Mouse (Mus musculus): ENCODE data around the gene Ptov1. TPM values are rescaled to one million over a fixed set of nuclear protein-coding genes. Genes with fewer than 3 reads are reported as not detected.
A peak's percentile ranks its signal among the peaks of the same experiment; 100 is the strongest.

The Ptov1 gene
- polyA plus RNA-seq, 2 experiments: 471 to 751 TPM

- Histone ChIP-seq H3K4me1 (ENCODE audit: control insufficient read depth, insufficient read depth, low read length) (peaks cover 29% of the 10 kb centered on the region), H3K36me3 (ENCODE audit: control insufficient read depth, insufficient read depth, low read length) (peaks cover 13% of the 10 kb centered on the region; the same call in 1 of the 2 replicates), H3K4me2 (replicated peaks; ENCODE audit: low read depth, low read length, severe bottlenecking) (peak overlapping the region; percentile 74), H3K27me3 (ENCODE audit: control insufficient read depth, insufficient read depth, low read length) (no peaks in the 10 kb centered on the region), H3K9me3 (ENCODE audit: control insufficient read depth, low read length) (no peaks in the 10 kb centered on the region), H3K27ac (replicated peaks; ENCODE audit: low read depth, low read length) (0 out of 2 replicates have a peak overlapping the region, but pooled peaks have one; percentile 13), H3K9ac (ENCODE audit: low read depth, low read length, severe bottlenecking) (peak overlapping the region; percentile 98), H3K4me3 (replicated peaks; ENCODE audit: low read length) (peak overlapping the region; percentile 87)
- ATAC-seq (ENCODE audit: low FRiP score, low read depth) (no peak), DNase-seq (ENCODE audit: low spot score) (no peak)
- 36% methylated on average over 6 of the region's 6 CpGs for WGBS
- no peak for TF ChIP-seq POLR2A (IDR thresholded peaks at IDR 0.05; ENCODE audit: borderline replicate concordance, extremely low read depth, insufficient read depth, insufficient read length)
Observed at GRCm38 (mm10) chr7:44818751-44819235, 50.8 kb downstream of the Ptov1 start.

- no peak for ATAC-seq (ENCODE audit: low FRiP score, low read depth)
- Histone ChIP-seq H3K27me3 (ENCODE audit: control insufficient read depth, insufficient read depth, low read length) (no peaks in the 10 kb centered on the region), H3K4me2 (replicated peaks; ENCODE audit: low read depth, low read length, severe bottlenecking) (peak overlapping the region; percentile 74), H3K36me3 (ENCODE audit: control insufficient read depth, insufficient read depth, low read length) (peaks cover 17% of the 10 kb centered on the region; the same call in 1 of the 2 replicates), H3K27ac (replicated peaks; ENCODE audit: low read depth, low read length) (no peak overlapping the region), H3K4me3 (replicated peaks; ENCODE audit: low read length) (peak overlapping the region; percentile 87), H3K4me1 (ENCODE audit: control insufficient read depth, insufficient read depth, low read length) (peaks cover 29% of the 10 kb centered on the region), H3K9ac (ENCODE audit: low read depth, low read length, severe bottlenecking) (peak overlapping the region; percentile 98), H3K9me3 (ENCODE audit: control insufficient read depth, low read length) (no peaks in the 10 kb centered on the region)
- no peak for DNase-seq (ENCODE audit: low spot score)
- 43% methylated on average over 2 of the region's 2 CpGs for WGBS
- TF ChIP-seq POLR2A (IDR thresholded peaks at IDR 0.05; ENCODE audit: borderline replicate concordance, extremely low read depth, insufficient read depth, insufficient read length): no peak
Observed at GRCm38 (mm10) chr7:44818164-44818563, 51.4 kb downstream of the Ptov1 start.

- DNase-seq (ENCODE audit: low spot score): no peak
- peaks cover 29% of the 10 kb centered on the region for H3K4me1 ChIP-seq (ENCODE audit: control insufficient read depth, insufficient read depth, low read length)
- no peak for ATAC-seq (ENCODE audit: low FRiP score, low read depth)
- no peak for TF ChIP-seq POLR2A (IDR thresholded peaks at IDR 0.05; ENCODE audit: borderline replicate concordance, extremely low read depth, insufficient read depth, insufficient read length)
- H3K4me2 ChIP-seq (replicated peaks; ENCODE audit: low read depth, low read length, severe bottlenecking): peak overlapping the region; percentile 74
- peak overlapping the region; percentile 87 for H3K4me3 ChIP-seq (replicated peaks; ENCODE audit: low read length)
- 29% methylated on average over 3 of the region's 3 CpGs for WGBS
- no peak overlapping the region for H3K27ac ChIP-seq (replicated peaks; ENCODE audit: low read depth, low read length)
- no peaks in the 10 kb centered on the region for H3K9me3 ChIP-seq (ENCODE audit: control insufficient read depth, low read length)
- no peaks in the 10 kb centered on the region for H3K27me3 ChIP-seq (ENCODE audit: control insufficient read depth, insufficient read depth, low read length)
- H3K36me3 ChIP-seq (ENCODE audit: control insufficient read depth, insufficient read depth, low read length): peaks cover 18% of the 10 kb centered on the region; the same call in 1 of the 2 replicates
- H3K9ac ChIP-seq (ENCODE audit: low read depth, low read length, severe bottlenecking): peak overlapping the region; percentile 98
Observed at GRCm38 (mm10) chr7:44817441-44817840, 52.1 kb downstream of the Ptov1 start.

GRCm38 (mm10) chr7:44816470-44817021, 53.0 kb downstream of the Ptov1 start, which contains the start of gene Atf5:
Gene Atf5 (minus strand): TSS chr7:44816658.
- no peak for TF ChIP-seq POLR2A (IDR thresholded peaks at IDR 0.05; ENCODE audit: borderline replicate concordance, extremely low read depth, insufficient read depth, insufficient read length)
- peak; percentile 45 for ATAC-seq (ENCODE audit: low FRiP score, low read depth)
- WGBS: 1% methylated on average over 51 of the region's 57 CpGs

GRCm38 (mm10) chr7:44815721-44816469, 53.7 kb downstream of the Ptov1 start, which contains the start of the genes Nup62 and Il4i1:
Gene Nup62 (plus strand): TSS chr7:44816088.
Gene Il4i1 (plus strand): TSS chr7:44816387.
- peak within 1 kb of the TSS; percentile 98 for H3K9ac ChIP-seq (ENCODE audit: low read depth, low read length, severe bottlenecking)
- H3K4me3 ChIP-seq (replicated peaks; ENCODE audit: low read length): peak within 1 kb of the TSS; percentile 87
- H3K27me3 ChIP-seq (ENCODE audit: control insufficient read depth, insufficient read depth, low read length): no peaks in the 10 kb centered on the region
- H3K9me3 ChIP-seq (ENCODE audit: control insufficient read depth, low read length): no peaks in the 10 kb centered on the region
- H3K27ac ChIP-seq (replicated peaks; ENCODE audit: low read depth, low read length): peak within 1 kb of the TSS; percentile 95
- H3K36me3 ChIP-seq (ENCODE audit: control insufficient read depth, insufficient read depth, low read length): peaks cover 21% of the 10 kb centered on the region; the same call in 1 of the 2 replicates
- H3K4me1 ChIP-seq (ENCODE audit: control insufficient read depth, insufficient read depth, low read length): peaks cover 29% of the 10 kb centered on the region
- peak; percentile 60; the same call in 1 of the 2 replicates for TF ChIP-seq POLR2A (IDR thresholded peaks at IDR 0.05; ENCODE audit: borderline replicate concordance, extremely low read depth, insufficient read depth, insufficient read length)
- DNase-seq (ENCODE audit: low spot score) (peak; percentile 99), ATAC-seq (ENCODE audit: low FRiP score, low read depth) (peak; percentile 94)
- H3K4me2 ChIP-seq (replicated peaks; ENCODE audit: low read depth, low read length, severe bottlenecking): peak within 1 kb of the TSS; percentile 74
- 0% methylated on average over 52 of the region's 62 CpGs for WGBS

More at GRCm38 (mm10) chr7:44816470-44817021, 53.0 kb downstream of the Ptov1 start, which contains the start of gene Atf5:
- H3K27me3 ChIP-seq (ENCODE audit: control insufficient read depth, insufficient read depth, low read length): no peaks in the 10 kb centered on the region
- peak; percentile 60 for DNase-seq (ENCODE audit: low spot score)
- peak within 1 kb of the TSS; percentile 95 for H3K27ac ChIP-seq (replicated peaks; ENCODE audit: low read depth, low read length)
- no peaks in the 10 kb centered on the region for H3K9me3 ChIP-seq (ENCODE audit: control insufficient read depth, low read length)
- H3K4me3 ChIP-seq (replicated peaks; ENCODE audit: low read length): peak within 1 kb of the TSS; percentile 87
- H3K4me1 ChIP-seq (ENCODE audit: control insufficient read depth, insufficient read depth, low read length): peaks cover 29% of the 10 kb centered on the region
- H3K4me2 ChIP-seq (replicated peaks; ENCODE audit: low read depth, low read length, severe bottlenecking): peak within 1 kb of the TSS; percentile 74
- peak within 1 kb of the TSS; percentile 98 for H3K9ac ChIP-seq (ENCODE audit: low read depth, low read length, severe bottlenecking)
- H3K36me3 ChIP-seq (ENCODE audit: control insufficient read depth, insufficient read depth, low read length): peaks cover 21% of the 10 kb centered on the region; the same call in 1 of the 2 replicates
